Mouse (Mus musculus): ENCODE data around the gene Rnf130. TPM values are rescaled to one million over a fixed set of nuclear protein-coding genes. Genes with fewer than 3 reads are reported as not detected.

Rnf130 gene
- total and polyA plus RNA-seq, 3 experiments, result not detected

GRCm38 (mm10) chr11:50026521-50027090 lies 1.5 kb downstream of the Rnf130 start:
- H3K9ac ChIP-seq (ENCODE audit: insufficient read depth, low read depth), result no peak overlapping the region
- peaks cover 6% of the 10 kb centered on the region for H3K9me3 ChIP-seq (replicated peaks; ENCODE audit: low read length)
- no peak overlapping the region for H3K4me3 ChIP-seq (replicated peaks in 1 of 3; ENCODE audit: low read depth in 2 of 3, low read length in 2 of 3, poor library complexity in 1 of 3)
- H3K36me3 ChIP-seq (replicated peaks in 1 of 2; ENCODE audit: control insufficient read depth in 1 of 2, insufficient read depth in 1 of 2, low read length in 1 of 2), result no peaks in the 10 kb centered on the region
- H3K27ac ChIP-seq (ENCODE audit: insufficient read depth, low read depth), result no peak overlapping the region
- in situ Hi-C loops (cut with MboI; ENCODE audit: low pct_ligation_motif_present, low pct_unique_long_range_greater_than_20kb, low sequenced_read_pairs), result no loop called here
- dilution Hi-C loops (cut with MboI; ENCODE audit: extremely low pct_ligation_motif_present, extremely low pct_unique_long_range_greater_than_20kb, low sequenced_read_pairs), result no loop called here
- no peaks in the 10 kb centered on the region for H3K79me2 ChIP-seq (replicated peaks; ENCODE audit: control insufficient read depth, extremely low read depth, insufficient read depth, poor library complexity, severe bottlenecking)
- DNase-seq (ENCODE audit: extremely low read depth), result no peak
- no peaks in the 10 kb centered on the region for H3K4me1 ChIP-seq (ENCODE audit: control insufficient read depth in 1 of 2, insufficient read depth in 2 of 2)
- no peaks in the 10 kb centered on the region for H3K27me3 ChIP-seq (replicated peaks)
- TF ChIP-seq USF1 (IDR thresholded peaks at IDR 0.05; ENCODE audit: low read depth, low read length) (no peak), MAZ (IDR thresholded peaks at IDR 0.05; ENCODE audit: low read depth, low read length) (no peak), HCFC1 (IDR thresholded peaks at IDR 0.05; ENCODE audit: low read depth, low read length) (no peak), RCOR1 (conservative IDR thresholded peaks at IDR 0.05; ENCODE audit: low read depth, low read length) (no peak), JUN (IDR thresholded peaks at IDR 0.05; ENCODE audit: insufficient read depth, low read depth, low read length) (no peak), CHD2 (IDR thresholded peaks at IDR 0.05; ENCODE audit: low read length) (no peak), POLR2AphosphoS2 (IDR thresholded peaks at IDR 0.05; ENCODE audit: low read depth, low read length) (no peak), JUND (conservative IDR thresholded peaks at IDR 0.05; ENCODE audit: low read depth, low read length) (no peak), RAD21 (IDR thresholded peaks at IDR 0.05; ENCODE audit: low read depth, low read length) (no peak), KAT2A (IDR thresholded peaks at IDR 0.05; ENCODE audit: insufficient replicate concordance, low read length) (no peak), MYC (IDR thresholded peaks at IDR 0.05; ENCODE audit: low read depth, low read length) (no peak), ZMIZ1 (IDR thresholded peaks at IDR 0.05; ENCODE audit: low read depth, low read length) (no peak), CHD1 (IDR thresholded peaks at IDR 0.05; ENCODE audit: low read depth, low read length) (no peak), ZC3H11A (IDR thresholded peaks at IDR 0.05; ENCODE audit: low read depth, low read length) (no peak)
- H3K4me2 ChIP-seq (ENCODE audit: insufficient read depth, low read depth, poor library complexity, severe bottlenecking), result no peak overlapping the region

GRCm38 (mm10) chr11:50028416-50028815 lies 3.3 kb downstream of the Rnf130 start:
- H3K27me3 ChIP-seq (replicated peaks), result no peaks in the 10 kb centered on the region
- no peaks in the 10 kb centered on the region for H3K36me3 ChIP-seq (replicated peaks in 1 of 2; ENCODE audit: control insufficient read depth in 1 of 2, insufficient read depth in 1 of 2, low read length in 1 of 2)
- in situ Hi-C loops (cut with MboI; ENCODE audit: low pct_ligation_motif_present, low pct_unique_long_range_greater_than_20kb, low sequenced_read_pairs) (no loop called here), dilution Hi-C loops (cut with MboI; ENCODE audit: extremely low pct_ligation_motif_present, extremely low pct_unique_long_range_greater_than_20kb, low sequenced_read_pairs) (no loop called here)
- no peak overlapping the region for H3K4me3 ChIP-seq (replicated peaks in 1 of 3; ENCODE audit: low read depth in 2 of 3, low read length in 2 of 3, poor library complexity in 1 of 3)
- H3K27ac ChIP-seq (ENCODE audit: insufficient read depth, low read depth), result no peak overlapping the region
- H3K4me2 ChIP-seq (ENCODE audit: insufficient read depth, low read depth, poor library complexity, severe bottlenecking), result no peak overlapping the region
- no peak for DNase-seq (ENCODE audit: extremely low read depth)
- no peaks in the 10 kb centered on the region for H3K4me1 ChIP-seq (ENCODE audit: control insufficient read depth in 1 of 2, insufficient read depth in 2 of 2)
- H3K79me2 ChIP-seq (replicated peaks; ENCODE audit: control insufficient read depth, extremely low read depth, insufficient read depth, poor library complexity, severe bottlenecking), result no peaks in the 10 kb centered on the region
- no peak overlapping the region for H3K9ac ChIP-seq (ENCODE audit: insufficient read depth, low read depth)
- peaks cover 6% of the 10 kb centered on the region for H3K9me3 ChIP-seq (replicated peaks; ENCODE audit: low read length)
- TF ChIP-seq SIN3A (IDR thresholded peaks at IDR 0.05; ENCODE audit: low read length) (no peak), POLR2A (IDR thresholded peaks at IDR 0.05; ENCODE audit: low read depth, low read length) (no peak)
